Mouse (Mus musculus): ENCODE measurements at regions not wholly inside any gene's neighbourhood (a gene's known extent, or its start where the extent isn't known, plus 50 kb on each side); places are given as distances from the start of the nearest gene placed in this dataset.

- no peak overlapping the region for H3K27ac ChIP-seq (replicated peaks; ENCODE audit: insufficient read depth, low read depth, low read length)
- peak; percentile 14 for DNase-seq (ENCODE audit: extremely low read depth, low read depth, low spot score)
- 41% methylated on average over 3 of the region's 3 CpGs for WGBS
- H3K79me2 ChIP-seq (ENCODE audit: control insufficient read depth, insufficient read depth, low read length), result no peaks in the 10 kb centered on the region
- no peak for TF ChIP-seq CTCF (IDR thresholded peaks at IDR 0.05; ENCODE audit: low read depth, low read length)
- TF ChIP-seq POLR2A (IDR thresholded peaks at IDR 0.05; ENCODE audit: extremely low read depth, insufficient read depth, low read length), result no peak
- no peak overlapping the region for H3K4me3 ChIP-seq (ENCODE audit: insufficient read depth, low read depth, low read length)
- no peak overlapping the region for H3K9ac ChIP-seq (ENCODE audit: low read depth, low read length)
- no peaks in the 10 kb centered on the region for H3K36me3 ChIP-seq (ENCODE audit: control insufficient read depth, insufficient read depth, low read length)
- H3K4me1 ChIP-seq (ENCODE audit: control insufficient read depth, insufficient read depth, low read length), result no peaks in the 10 kb centered on the region
- no peaks in the 10 kb centered on the region for H3K27me3 ChIP-seq (ENCODE audit: control insufficient read depth, insufficient read depth, low read length)
Measured at GRCm38 (mm10) chr15:62448116-62448515, 1396.9 kb downstream of the Gsdmc2 start.

- no peak overlapping the region for H3K27ac ChIP-seq (replicated peaks; ENCODE audit: insufficient read depth, low read depth, low read length)
- H3K79me2 ChIP-seq (ENCODE audit: control insufficient read depth, insufficient read depth, low read length), result no peaks in the 10 kb centered on the region
- H3K36me3 ChIP-seq (ENCODE audit: control insufficient read depth, insufficient read depth, low read length), result no peaks in the 10 kb centered on the region
- 81% methylated on average over 5 of the region's 5 CpGs for WGBS
- no peak for DNase-seq (ENCODE audit: extremely low read depth, low read depth, low spot score)
- TF ChIP-seq CTCF (IDR thresholded peaks at IDR 0.05; ENCODE audit: low read depth, low read length) (no peak), POLR2A (IDR thresholded peaks at IDR 0.05; ENCODE audit: extremely low read depth, insufficient read depth, low read length) (no peak)
- no peaks in the 10 kb centered on the region for H3K27me3 ChIP-seq (ENCODE audit: control insufficient read depth, insufficient read depth, low read length)
- H3K9ac ChIP-seq (ENCODE audit: low read depth, low read length), result no peak overlapping the region
- H3K4me3 ChIP-seq (ENCODE audit: insufficient read depth, low read depth, low read length), result no peak overlapping the region
- H3K4me1 ChIP-seq (ENCODE audit: control insufficient read depth, insufficient read depth, low read length), result no peaks in the 10 kb centered on the region
Measured at GRCm38 (mm10) chr15:62439211-62439610, 1405.8 kb downstream of the Gsdmc2 start.

- TF ChIP-seq CTCF (IDR thresholded peaks at IDR 0.05; ENCODE audit: low read depth, low read length), result no peak
- TF ChIP-seq POLR2A (IDR thresholded peaks at IDR 0.05; ENCODE audit: extremely low read depth, insufficient read depth, low read length), result no peak
- Histone ChIP-seq H3K9ac (ENCODE audit: low read depth, low read length) (no peak overlapping the region), H3K27me3 (ENCODE audit: control insufficient read depth, insufficient read depth, low read length) (no peaks in the 10 kb centered on the region), H3K4me1 (ENCODE audit: control insufficient read depth, insufficient read depth, low read length) (no peaks in the 10 kb centered on the region), H3K79me2 (ENCODE audit: control insufficient read depth, insufficient read depth, low read length) (no peaks in the 10 kb centered on the region), H3K4me3 (ENCODE audit: insufficient read depth, low read depth, low read length) (no peak overlapping the region), H3K36me3 (ENCODE audit: control insufficient read depth, insufficient read depth, low read length) (no peaks in the 10 kb centered on the region), H3K27ac (replicated peaks; ENCODE audit: insufficient read depth, low read depth, low read length) (no peak overlapping the region)
- no peak for DNase-seq (ENCODE audit: extremely low read depth, low read depth, low spot score)
- 93% methylated on average over 5 of the region's 5 CpGs for WGBS
Measured at GRCm38 (mm10) chr15:62436631-62437030, 1408.3 kb downstream of the Gsdmc2 start.

GRCm38 (mm10) chr15:62435141-62435680, 1409.8 kb downstream of the Gsdmc2 start:
- no peak overlapping the region for H3K4me3 ChIP-seq (ENCODE audit: insufficient read depth, low read depth, low read length)
- H3K79me2 ChIP-seq (ENCODE audit: control insufficient read depth, insufficient read depth, low read length), result no peaks in the 10 kb centered on the region
- no peak overlapping the region for H3K27ac ChIP-seq (replicated peaks; ENCODE audit: insufficient read depth, low read depth, low read length)
- no peaks in the 10 kb centered on the region for H3K36me3 ChIP-seq (ENCODE audit: control insufficient read depth, insufficient read depth, low read length)
- H3K4me1 ChIP-seq (ENCODE audit: control insufficient read depth, insufficient read depth, low read length), result no peaks in the 10 kb centered on the region
- 94% methylated on average over 4 of the region's 4 CpGs for WGBS
- no peaks in the 10 kb centered on the region for H3K27me3 ChIP-seq (ENCODE audit: control insufficient read depth, insufficient read depth, low read length)
- DNase-seq (ENCODE audit: extremely low read depth, low read depth, low spot score), result no peak
- H3K9ac ChIP-seq (ENCODE audit: low read depth, low read length), result no peak overlapping the region
- no peak for TF ChIP-seq POLR2A (IDR thresholded peaks at IDR 0.05; ENCODE audit: extremely low read depth, insufficient read depth, low read length)
- no peak for TF ChIP-seq CTCF (IDR thresholded peaks at IDR 0.05; ENCODE audit: low read depth, low read length)

GRCm38 (mm10) chr15:62432742-62433245, 1412.2 kb downstream of the Gsdmc2 start:
- TF ChIP-seq POLR2A (IDR thresholded peaks at IDR 0.05; ENCODE audit: extremely low read depth, insufficient read depth, low read length) (no peak), CTCF (IDR thresholded peaks at IDR 0.05; ENCODE audit: low read depth, low read length) (no peak)
- no peaks in the 10 kb centered on the region for H3K4me1 ChIP-seq (ENCODE audit: control insufficient read depth, insufficient read depth, low read length)
- 100% methylated on average over 1 of the region's 1 CpGs for WGBS
- no peak overlapping the region for H3K9ac ChIP-seq (ENCODE audit: low read depth, low read length)
- H3K4me3 ChIP-seq (ENCODE audit: insufficient read depth, low read depth, low read length), result no peak overlapping the region
- no peak overlapping the region for H3K27ac ChIP-seq (replicated peaks; ENCODE audit: insufficient read depth, low read depth, low read length)
- no peak for DNase-seq (ENCODE audit: extremely low read depth, low read depth, low spot score)
- H3K36me3 ChIP-seq (ENCODE audit: control insufficient read depth, insufficient read depth, low read length), result no peaks in the 10 kb centered on the region
- H3K79me2 ChIP-seq (ENCODE audit: control insufficient read depth, insufficient read depth, low read length), result no peaks in the 10 kb centered on the region
- H3K27me3 ChIP-seq (ENCODE audit: control insufficient read depth, insufficient read depth, low read length), result no peaks in the 10 kb centered on the region

- H3K27ac ChIP-seq (replicated peaks; ENCODE audit: insufficient read depth, low read depth, low read length), result no peak overlapping the region
- no peaks in the 10 kb centered on the region for H3K79me2 ChIP-seq (ENCODE audit: control insufficient read depth, insufficient read depth, low read length)
- H3K4me3 ChIP-seq (ENCODE audit: insufficient read depth, low read depth, low read length), result no peak overlapping the region
- no peaks in the 10 kb centered on the region for H3K4me1 ChIP-seq (ENCODE audit: control insufficient read depth, insufficient read depth, low read length)
- H3K27me3 ChIP-seq (ENCODE audit: control insufficient read depth, insufficient read depth, low read length), result no peaks in the 10 kb centered on the region
- no peak overlapping the region for H3K9ac ChIP-seq (ENCODE audit: low read depth, low read length)
- no peak for TF ChIP-seq CTCF (IDR thresholded peaks at IDR 0.05; ENCODE audit: low read depth, low read length)
- no peak for TF ChIP-seq POLR2A (IDR thresholded peaks at IDR 0.05; ENCODE audit: extremely low read depth, insufficient read depth, low read length)
- no peak for DNase-seq (ENCODE audit: extremely low read depth, low read depth, low spot score)
- no peaks in the 10 kb centered on the region for H3K36me3 ChIP-seq (ENCODE audit: control insufficient read depth, insufficient read depth, low read length)
- whole genome bisulfite sequencing, result 95% methylated on average over 1 of the region's 1 CpGs
Measured at GRCm38 (mm10) chr15:62431150-62431678, 1413.8 kb downstream of the Gsdmc2 start.
